Mouse (Mus musculus) hindbrain, embryonic 16.5 days (tissue): ENCODE results near the gene Procr. TPM values are rescaled to one million over a fixed set of nuclear protein-coding genes. Genes with fewer than 3 reads are reported as not detected.

Source experiments
- ATAC-seq: fragments of 200-750 bp; cut with Nextera tagmentation; 2 replicates; pipeline ENCODE4 v1.8.0; 2017; ENCODE audit warnings: moderate TSS enrichment, moderate library complexity
- H3K27ac ChIP-seq: fragments of 300-500 bp; sonication (generic); 2 replicates; pipeline ENCODE4 v1.5.1; 2014; ENCODE audit warnings: low read depth, mild to moderate bottlenecking, control low read depth, low read length, moderate library complexity
- H3K27me3 ChIP-seq: fragments of 300-500 bp; sonication (generic); replicated peaks from 2 replicates; pipeline ENCODE4 v1.6.1; 2014; ENCODE audit warnings: low read length; ENCODE audit not compliant: control insufficient read depth, insufficient read depth
- H3K36me3 ChIP-seq: fragments of 300-500 bp; sonication (generic); 2 replicates; pipeline ENCODE4 v1.6.1; 2014; ENCODE audit warnings: mild to moderate bottlenecking, low read length, moderate library complexity, mixed read lengths; ENCODE audit not compliant: control insufficient read depth, insufficient read depth
- H3K4me1 ChIP-seq: fragments of 300-500 bp; sonication (generic); 2 replicates; pipeline ENCODE4 v1.6.1; 2014; ENCODE audit warnings: low read depth, low read length; ENCODE audit not compliant: control insufficient read depth, insufficient read depth
- H3K4me2 ChIP-seq: fragments of 300-500 bp; sonication (generic); 2 replicates; pipeline ENCODE4 v1.6.1; 2014; ENCODE audit warnings: mild to moderate bottlenecking, low read length, control low read depth, moderate library complexity
- H3K4me3 ChIP-seq: fragments of 300-500 bp; sonication (generic); 2 replicates; pipeline ENCODE4 v1.5.1; 2014; ENCODE audit warnings: mild to moderate bottlenecking, low read length, control low read depth, moderate library complexity
- H3K9ac ChIP-seq: fragments of 300-500 bp; sonication (generic); 2 replicates; pipeline ENCODE4 v1.6.1; 2014; ENCODE audit warnings: low read depth, mild to moderate bottlenecking, control low read depth, low read length, moderate library complexity
- H3K9me3 ChIP-seq: fragments of 300-500 bp; sonication (generic); 2 replicates; pipeline ENCODE4 v1.6.1; 2014; ENCODE audit warnings: mild to moderate bottlenecking, low read length, moderate library complexity; ENCODE audit not compliant: control insufficient read depth
- whole genome bisulfite sequencing: fragments of 180-500 bp; shearing (Covaris S2); extraction: QIAGEN DNeasy Blood & Tissue Kit; methylation state at CpG from one replicate; pipeline ENCODE4 v1.1.7; 2014; 5-methylcytosine and 5-hydroxymethylcytosine counted together
- polyA plus RNA-seq: library from polyadenylated mRNA; unstranded; fragments of >200 nt; fragmentation: Nextera tagmentation; extraction: Ambion mirVana; gene quantifications from 2 replicates; pipeline ENCODE4 v1.2.1, GENCODE M21; 2015

Procr gene
- 2.3 and 3.7 TPM in 2 replicates for polyA plus RNA-seq

DNA sequence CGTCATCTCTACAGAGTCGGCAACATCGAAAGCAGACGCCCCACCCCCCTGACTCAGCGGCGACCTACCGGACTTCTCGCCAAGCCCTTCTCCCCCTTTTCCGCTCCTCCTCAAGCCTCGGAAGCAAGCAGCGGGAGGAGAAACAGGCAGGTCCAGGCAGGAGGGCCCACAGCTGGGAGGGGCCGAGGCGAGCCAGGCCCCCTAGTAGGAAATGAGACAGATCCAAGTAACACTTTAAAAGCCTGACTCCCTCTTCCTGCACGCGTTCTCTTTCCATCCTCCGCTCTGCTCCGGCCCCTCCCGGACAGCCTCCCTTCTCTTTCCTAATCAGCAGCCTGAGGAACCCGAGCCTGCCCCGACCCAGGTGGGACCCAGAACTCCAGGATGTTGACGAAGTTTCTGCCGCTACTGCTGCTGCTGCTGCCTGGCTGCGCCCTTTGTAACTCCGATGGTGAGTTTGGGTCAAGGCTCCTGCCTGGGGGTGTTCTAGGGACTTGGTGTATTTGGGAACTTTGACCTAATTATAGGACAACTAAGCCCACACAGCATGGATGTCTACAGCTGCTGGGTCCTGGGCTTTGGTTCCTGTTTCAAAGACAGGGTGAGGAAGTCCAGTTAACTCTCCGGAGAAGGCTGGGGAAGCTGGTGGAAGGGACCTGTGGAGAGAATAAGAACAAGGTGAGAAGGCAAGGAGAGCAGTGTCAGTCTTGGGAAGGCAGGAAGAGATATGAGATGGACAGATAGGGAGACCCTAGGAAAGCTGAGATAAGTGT lies at the start of gene Procr:
Gene Procr (plus strand): TSS at position 104 of the 773 bp plus-strand sequence.
- peak within 1 kb of the TSS; percentile 48 for H3K9ac ChIP-seq
- 5% methylated on average over 25 of the region's 25 CpGs for WGBS
- H3K4me3 ChIP-seq, result peak within 1 kb of the TSS; percentile 34

DNA sequence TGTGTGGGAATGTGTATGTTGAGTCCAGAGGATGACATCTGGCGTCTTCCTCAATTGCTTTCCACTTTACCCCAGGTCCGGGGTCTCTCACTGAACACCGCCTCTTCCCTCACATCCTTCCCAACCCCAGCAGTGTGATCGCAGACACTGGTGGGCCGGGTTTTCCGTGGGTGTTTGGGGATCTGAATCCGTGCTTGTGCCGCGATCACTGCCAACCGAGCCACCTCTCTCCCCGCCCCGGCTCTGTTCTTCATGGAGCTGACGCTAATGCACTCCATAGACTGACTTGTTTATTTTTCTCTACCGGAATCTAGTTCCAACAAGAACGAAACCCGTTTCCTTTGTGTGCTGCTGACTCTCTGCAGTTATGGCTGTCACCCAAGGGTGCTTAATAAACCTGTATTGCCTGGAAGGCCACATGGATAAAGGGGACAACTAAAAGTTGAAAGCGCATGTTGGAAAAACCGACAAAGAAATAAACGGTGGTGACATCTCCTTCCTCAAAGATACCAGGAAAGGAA lies 49.5 kb upstream of the Procr start:
- no peak overlapping the region for H3K4me2 ChIP-seq
- 92% methylated on average over 19 of the region's 19 CpGs for WGBS
- no peak overlapping the region for H3K9ac ChIP-seq
- no peak for ATAC-seq
- H3K4me1 ChIP-seq, result no peaks in the 10 kb centered on the region
- no peaks in the 10 kb centered on the region for H3K9me3 ChIP-seq
- no peaks in the 10 kb centered on the region for H3K27me3 ChIP-seq
- H3K27ac ChIP-seq, result no peak overlapping the region
- H3K36me3 ChIP-seq, result peaks cover 5% of the 10 kb centered on the region
- H3K4me3 ChIP-seq, result no peak overlapping the region

More for the DNA sequence above, at the start of gene Procr:
- Histone ChIP-seq H3K4me2 (peak within 1 kb of the TSS; percentile 62), H3K9me3 (no peaks in the 10 kb centered on the region), H3K27ac (no peak within 1 kb of the TSS), H3K36me3 (no peaks in the 10 kb centered on the region), H3K27me3 (peaks cover 3% of the 10 kb centered on the region; the same call in 1 of the 2 replicates), H3K4me1 (peaks cover 6% of the 10 kb centered on the region)
- no peak for ATAC-seq

DNA sequence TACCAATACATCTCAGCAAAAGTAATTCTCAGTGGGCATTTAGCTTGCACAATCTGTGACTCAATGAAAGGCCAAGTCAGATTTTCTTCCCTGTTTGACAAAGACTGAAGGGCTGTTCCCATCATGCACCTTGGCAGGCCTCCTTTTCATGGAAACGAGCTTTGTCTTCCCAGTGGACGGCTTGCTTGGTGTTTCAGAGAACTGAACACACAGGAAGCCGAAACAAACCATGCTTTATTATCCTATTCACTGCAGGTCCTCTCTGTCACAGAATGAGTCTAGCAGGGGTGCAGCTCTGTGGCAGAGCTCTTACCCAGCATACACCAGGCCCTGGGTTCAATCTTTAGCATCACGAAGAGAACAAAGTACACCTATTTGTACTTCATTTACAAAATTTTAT lies 47.3 kb upstream of the Procr start:
- ATAC-seq, result no peak
- WGBS, result 17% methylated on average over 4 of the region's 4 CpGs
- Histone ChIP-seq H3K4me3 (no peak overlapping the region), H3K4me1 (no peaks in the 10 kb centered on the region), H3K36me3 (peaks cover 7% of the 10 kb centered on the region), H3K4me2 (no peak overlapping the region), H3K27ac (no peak overlapping the region), H3K9ac (no peak overlapping the region), H3K9me3 (no peaks in the 10 kb centered on the region), H3K27me3 (no peaks in the 10 kb centered on the region)

DNA sequence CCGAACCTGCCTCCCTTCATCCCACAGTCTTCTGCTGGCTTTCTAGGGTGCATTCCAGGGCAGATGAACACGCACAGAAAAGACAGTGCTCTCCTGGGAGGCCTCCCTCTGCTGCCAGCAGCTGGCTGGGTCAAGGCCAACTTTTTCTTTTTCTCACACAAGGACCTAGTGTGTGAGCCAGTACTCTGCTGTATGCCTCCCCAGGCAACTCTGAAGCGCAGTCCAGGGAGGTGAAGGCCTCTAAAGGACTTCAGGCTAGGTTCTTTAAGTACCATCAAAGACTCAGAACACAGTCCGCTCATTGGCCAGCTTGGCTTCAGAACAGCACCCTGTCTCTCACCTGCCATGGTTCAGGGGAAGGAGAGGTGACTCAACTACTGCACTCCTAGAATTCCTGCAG lies 43.7 kb upstream of the Procr start:
- Histone ChIP-seq H3K4me2 (no peak overlapping the region), H3K27ac (peak overlapping the region; percentile 45; the same call in 1 of the 2 replicates), H3K9me3 (no peaks in the 10 kb centered on the region), H3K36me3 (peaks cover 15% of the 10 kb centered on the region), H3K4me1 (no peaks in the 10 kb centered on the region), H3K27me3 (no peaks in the 10 kb centered on the region), H3K9ac (no peak overlapping the region), H3K4me3 (no peak overlapping the region)
- 72% methylated on average over 4 of the region's 4 CpGs for WGBS
- ATAC-seq, result peak; percentile 84

GRCm38 (mm10) chr2:155710557-155710956 lies 40.4 kb upstream of the Procr start:
- H3K9ac ChIP-seq, result no peak overlapping the region; the same call in 1 of the 2 replicates
- H3K27ac ChIP-seq, result no peak overlapping the region
- ATAC-seq, result no peak
- no peak overlapping the region for H3K4me2 ChIP-seq
- H3K27me3 ChIP-seq, result no peaks in the 10 kb centered on the region
- WGBS, result 93% methylated on average over 11 of the region's 11 CpGs
- H3K9me3 ChIP-seq, result no peaks in the 10 kb centered on the region
- H3K4me1 ChIP-seq, result no peaks in the 10 kb centered on the region
- no peak overlapping the region for H3K4me3 ChIP-seq
- H3K36me3 ChIP-seq, result peaks cover 19% of the 10 kb centered on the region

DNA sequence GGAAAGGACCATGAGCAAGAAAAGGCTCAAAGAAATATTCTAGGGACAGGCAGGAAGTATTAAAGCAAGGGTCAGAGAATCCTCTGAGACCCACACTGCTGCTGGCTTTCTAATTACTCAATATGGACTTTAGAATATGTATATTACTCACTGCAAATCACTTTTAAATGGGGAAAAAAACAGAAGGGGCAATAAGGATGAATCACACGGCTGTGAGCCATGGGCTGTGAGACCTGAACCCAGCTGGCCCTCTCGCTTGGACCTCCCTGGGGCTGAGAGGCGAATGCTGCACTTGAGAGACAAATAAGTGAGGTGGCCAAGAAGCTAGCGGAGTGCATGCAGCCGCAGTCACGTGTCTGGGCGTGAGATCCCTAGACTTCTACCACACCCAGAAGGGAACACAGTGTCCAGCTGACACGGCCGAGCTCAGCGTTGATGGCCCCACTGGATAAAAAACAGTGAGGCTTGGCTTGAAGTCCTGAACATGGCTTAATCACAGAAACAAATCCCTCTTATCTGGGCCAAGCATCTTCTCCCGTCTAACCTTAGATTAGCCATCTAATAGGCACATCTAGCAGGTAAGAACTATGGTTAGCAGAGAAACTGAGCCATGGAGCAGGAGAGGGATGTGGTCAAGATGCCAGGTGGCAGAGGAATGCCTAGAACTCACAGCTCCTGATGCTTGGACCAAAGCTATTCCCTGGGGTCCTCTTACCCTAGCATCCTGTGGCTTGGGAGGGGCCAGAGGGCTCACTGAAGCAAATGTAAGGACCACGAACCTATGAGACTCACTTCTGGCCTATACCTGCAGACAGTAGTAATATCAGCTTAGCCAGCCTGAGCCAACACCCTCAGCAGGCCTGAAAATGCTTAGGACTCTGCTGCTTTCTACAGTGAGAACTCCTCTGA lies 33.6 kb upstream of the Procr start:
- Histone ChIP-seq H3K4me3 (no peak overlapping the region), H3K9me3 (no peaks in the 10 kb centered on the region), H3K4me2 (no peak overlapping the region), H3K36me3 (peaks cover 12% of the 10 kb centered on the region), H3K4me1 (no peaks in the 10 kb centered on the region), H3K9ac (no peak overlapping the region), H3K27ac (no peak overlapping the region), H3K27me3 (no peaks in the 10 kb centered on the region)
- no peak for ATAC-seq
- WGBS, result 93% methylated on average over 12 of the region's 12 CpGs

GRCm38 (mm10) chr2:155720585-155720984 lies 30.3 kb upstream of the Procr start:
- no peaks in the 10 kb centered on the region for H3K4me1 ChIP-seq
- no peak overlapping the region for H3K4me3 ChIP-seq
- H3K27ac ChIP-seq, result no peak overlapping the region
- no peak overlapping the region for H3K9ac ChIP-seq
- ATAC-seq, result no peak
- H3K9me3 ChIP-seq, result no peaks in the 10 kb centered on the region
- H3K27me3 ChIP-seq, result no peaks in the 10 kb centered on the region
- 89% methylated on average over 5 of the region's 5 CpGs for WGBS
- H3K4me2 ChIP-seq, result no peak overlapping the region
- H3K36me3 ChIP-seq, result peaks cover 7% of the 10 kb centered on the region

GRCm38 (mm10) chr2:155724036-155724435 lies 26.9 kb upstream of the Procr start:
- Histone ChIP-seq H3K27me3 (no peaks in the 10 kb centered on the region), H3K36me3 (peaks cover 12% of the 10 kb centered on the region; the same call in 1 of the 2 replicates), H3K27ac (no peak overlapping the region), H3K4me3 (no peak overlapping the region), H3K9me3 (no peaks in the 10 kb centered on the region), H3K4me1 (peaks cover 10% of the 10 kb centered on the region), H3K4me2 (no peak overlapping the region), H3K9ac (no peak overlapping the region)
- ATAC-seq, result no peak
- 92% methylated on average over 5 of the region's 5 CpGs for WGBS

GRCm38 (mm10) chr2:155724526-155724925 lies 26.4 kb upstream of the Procr start:
- no peak for ATAC-seq
- no peak overlapping the region for H3K9ac ChIP-seq
- H3K4me3 ChIP-seq, result no peak overlapping the region
- H3K9me3 ChIP-seq, result no peaks in the 10 kb centered on the region
- 90% methylated on average over 6 of the region's 6 CpGs for WGBS
- H3K4me2 ChIP-seq, result no peak overlapping the region
- peaks cover 12% of the 10 kb centered on the region; the same call in 1 of the 2 replicates for H3K36me3 ChIP-seq
- peaks cover 10% of the 10 kb centered on the region for H3K4me1 ChIP-seq
- H3K27me3 ChIP-seq, result no peaks in the 10 kb centered on the region
- no peak overlapping the region for H3K27ac ChIP-seq
